30 mouse cellular contexts compared by ENCODE assay signal in genomic region chr14:47848861-47849260, GRCm38 (mm10).
"Had no signal": no experiment of that assay in that cellular context is flagged by ENCODE, and none has a peak within 500 bp of the region (broad histone marks: within the 10 kb centered on the region; RNA-seq: fewer than 3 reads in every experiment).

No protein-coding gene starts in this region.

- H3K4me1 ChIP-seq: limb, embryonic 12.5 days; limb, embryonic 13.5 days; limb, embryonic 15.5 days; liver, embryonic 12.5 days; liver, embryonic 13.5 days; liver, embryonic 15.5 days; lung, embryonic 15.5 days; megakaryocyte, embryonic 14.5 days; midbrain, embryonic 10.5 days; midbrain, embryonic 12.5 days; midbrain, embryonic 13.5 days; midbrain, embryonic 15.5 days; neural tube, embryonic 12.5 days had no signal

- DNase-seq: left cerebral cortex, postnatal 4 days; liver; liver, embryonic 13.5 days; liver, postnatal 0 days; lung, adult 2 months; lung, postnatal 10 days; lung, postnatal 14 days; lung, postnatal 36 days; lung, postnatal 4 days; midbrain, embryonic 14.5 days had no signal

- H3K36me3 ChIP-seq: limb, embryonic 12.5 days; limb, embryonic 13.5 days; limb, embryonic 15.5 days; liver, embryonic 12.5 days; liver, embryonic 13.5 days; liver, embryonic 15.5 days; lung, embryonic 15.5 days; midbrain, embryonic 10.5 days; midbrain, embryonic 12.5 days; midbrain, embryonic 13.5 days; midbrain, embryonic 15.5 days; neural tube, embryonic 12.5 days had no signal

- H3K4me3 ChIP-seq: left cerebral cortex, adult 2 months; limb, embryonic 12.5 days; limb, embryonic 13.5 days; limb, embryonic 15.5 days; liver, embryonic 12.5 days; liver, embryonic 13.5 days; liver, embryonic 15.5 days; lung, embryonic 15.5 days; megakaryocyte, embryonic 14.5 days; midbrain, embryonic 10.5 days; midbrain, embryonic 12.5 days; midbrain, embryonic 13.5 days; midbrain, embryonic 15.5 days; myocyte; neural tube, embryonic 12.5 days had no signal

- H3K4me2 ChIP-seq: limb, embryonic 12.5 days; limb, embryonic 13.5 days; limb, embryonic 15.5 days; liver, embryonic 11.5 days; liver, embryonic 12.5 days; liver, embryonic 13.5 days; liver, embryonic 15.5 days; lung, embryonic 15.5 days; midbrain, embryonic 11.5 days; midbrain, embryonic 12.5 days; midbrain, embryonic 13.5 days; midbrain, embryonic 15.5 days; neural tube, embryonic 12.5 days had no signal

- H3K9ac ChIP-seq: limb, embryonic 12.5 days; limb, embryonic 13.5 days; limb, embryonic 15.5 days; liver, embryonic 12.5 days; liver, embryonic 13.5 days; liver, embryonic 14.5 days; liver, embryonic 15.5 days; liver, postnatal 0 days; lung, embryonic 15.5 days; midbrain, embryonic 12.5 days; midbrain, embryonic 13.5 days; midbrain, embryonic 15.5 days; neural tube, embryonic 12.5 days had no signal

- H3K9me3 ChIP-seq: limb, embryonic 12.5 days; limb, embryonic 15.5 days; liver, embryonic 12.5 days; liver, embryonic 13.5 days; liver, embryonic 15.5 days; lung, embryonic 15.5 days; midbrain, embryonic 10.5 days; midbrain, embryonic 12.5 days; midbrain, embryonic 13.5 days; midbrain, embryonic 15.5 days; neural tube, embryonic 12.5 days had no signal

- ATAC-seq: liver, embryonic 12.5 days; liver, postnatal 0 days; lung, postnatal 0 days; midbrain, embryonic 13.5 days; midbrain, embryonic 15.5 days; midbrain, embryonic 16.5 days had no signal

- H3K27me3 ChIP-seq: limb, embryonic 12.5 days; limb, embryonic 13.5 days; limb, embryonic 15.5 days; liver, embryonic 12.5 days; liver, embryonic 13.5 days; liver, embryonic 15.5 days; lung, embryonic 15.5 days; megakaryocyte, embryonic 14.5 days; midbrain, embryonic 13.5 days; midbrain, embryonic 15.5 days; neural tube, embryonic 12.5 days had no signal

- H3K27ac ChIP-seq: left cerebral cortex, adult 2 months; limb, embryonic 12.5 days; limb, embryonic 13.5 days; limb, embryonic 15.5 days; liver, embryonic 12.5 days; liver, embryonic 13.5 days; liver, embryonic 14.5 days; liver, embryonic 15.5 days; lung, embryonic 15.5 days; macrophage; midbrain, embryonic 10.5 days; midbrain, embryonic 12.5 days; midbrain, embryonic 13.5 days; midbrain, embryonic 15.5 days; neural tube, embryonic 12.5 days had no signal
